Mouse (Mus musculus) left cerebral cortex, postnatal 14 days (tissue): ENCODE results near the gene Hamp. TPM values are rescaled to one million over a fixed set of nuclear protein-coding genes. Genes with fewer than 3 reads are reported as not detected.

Experiments used
- DNase-seq, 2 experiments: peaks; one replicate each; pipeline ENCODE4 v3.0.0; 2021 to 2022; ENCODE audit warnings: low spot score in 2 of 2, mixed read lengths in 1 of 2
- intact Hi-C: fragments of 180-260 bp; cut with DNase I; formaldehyde crosslinking; loops from one replicate; pipeline ENCODE4 v1.15.1; 2025
- total RNA-seq, 2 experiments: library from RNA; stranded (reverse); gene quantifications; 2 replicates each; pipeline ENCODE4 v1.2.3; 2021

The Hamp gene
- total RNA-seq, 2 experiments from 2014 or later = not detected

DNA sequence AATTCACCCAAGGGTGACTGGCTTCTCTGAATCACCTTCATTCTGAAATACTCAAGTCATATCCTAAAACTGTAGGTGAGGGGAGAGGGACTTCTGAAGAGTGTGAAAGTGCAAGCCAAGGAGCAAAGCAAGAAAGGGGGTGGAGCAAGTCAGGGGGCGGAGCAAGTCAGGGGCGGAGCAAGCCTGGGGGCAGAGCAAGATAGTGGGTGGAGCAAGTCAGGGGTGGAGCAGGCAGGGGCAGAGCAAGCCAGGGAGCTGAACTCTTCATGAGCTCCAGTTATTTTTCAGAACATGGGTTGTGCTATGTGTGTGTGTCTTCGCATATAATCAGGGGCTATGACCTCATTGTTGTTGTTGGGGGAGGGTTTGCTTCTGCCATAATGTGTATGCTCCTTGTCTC lies 23.6 kb downstream of the Hamp start:
- intact Hi-C loops = no loop called here

DNA sequence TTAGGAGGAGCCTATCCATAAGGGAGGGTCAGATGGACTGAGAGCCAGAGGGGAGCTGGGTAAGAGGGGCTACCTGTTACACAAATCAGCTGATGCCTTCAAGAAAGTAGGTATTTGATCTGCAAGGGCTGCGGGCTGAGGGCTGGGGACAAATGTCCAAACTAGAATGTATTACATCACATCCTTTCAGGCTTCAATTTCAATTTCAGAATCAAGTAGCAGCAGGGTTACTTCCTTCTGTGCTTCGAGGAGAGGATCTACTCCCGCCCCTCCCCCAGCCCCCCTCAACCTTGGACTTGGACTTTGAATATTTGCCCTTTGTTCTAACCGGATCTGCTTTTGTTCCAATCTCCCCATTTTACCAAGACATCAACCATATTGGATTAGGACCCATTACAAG lies 26.6 kb downstream of the Hamp start:
- intact Hi-C loops = no loop called here
- DNase-seq = no peak

More for the DNA sequence above, 23.6 kb downstream of the Hamp start:
- no peak for DNase-seq

DNA sequence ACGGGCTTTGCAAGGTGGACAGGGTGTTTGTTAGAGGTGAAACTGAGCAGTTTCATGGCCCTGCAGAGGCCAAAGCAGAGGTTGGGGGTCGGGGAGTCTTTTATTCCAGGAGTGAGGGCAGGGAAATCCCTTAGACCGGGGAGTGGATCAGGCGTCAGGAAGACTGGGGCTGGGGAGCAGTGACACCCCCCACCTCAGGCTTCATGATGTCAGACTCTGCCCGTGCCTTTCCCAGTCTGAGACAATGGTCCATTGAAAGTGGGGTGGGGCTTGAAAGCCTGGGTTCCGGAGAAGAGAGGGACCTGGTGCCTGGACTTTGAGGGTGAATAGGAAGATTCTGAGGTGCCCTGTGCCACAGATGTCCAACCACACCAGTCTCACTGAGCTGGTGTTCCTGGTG lies 27.1 kb downstream of the Hamp start:
- intact Hi-C loops = no loop called here

DNA sequence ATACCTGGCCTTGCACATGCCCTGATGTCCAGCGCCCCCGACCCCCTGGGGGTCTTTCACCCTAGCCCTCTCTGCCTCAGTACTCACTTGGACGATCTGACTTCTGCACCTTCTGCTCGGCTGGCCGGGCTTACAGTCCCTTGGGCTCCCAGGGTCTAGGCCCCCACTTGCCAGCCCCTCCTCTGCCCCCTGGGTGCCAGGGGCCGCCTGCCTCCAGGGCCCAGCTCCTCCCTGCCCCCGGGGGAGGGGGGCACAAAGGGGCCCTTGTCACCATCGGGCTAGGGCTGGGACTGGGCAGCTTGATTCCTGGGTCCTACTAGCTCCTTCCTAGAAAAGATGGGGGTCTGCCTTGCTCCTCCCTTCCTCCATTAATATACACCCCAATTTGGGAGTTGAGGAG lies 29.1 kb downstream of the Hamp start, which contains the start of gene Mag:
Gene Mag, minus strand, starts transcription at position 142 of the 400 bp plus-strand sequence.
- intact Hi-C loops = no loop called here
- DNase-seq = no peak

More for the DNA sequence above, 27.1 kb downstream of the Hamp start:
- DNase-seq = no peak

DNA sequence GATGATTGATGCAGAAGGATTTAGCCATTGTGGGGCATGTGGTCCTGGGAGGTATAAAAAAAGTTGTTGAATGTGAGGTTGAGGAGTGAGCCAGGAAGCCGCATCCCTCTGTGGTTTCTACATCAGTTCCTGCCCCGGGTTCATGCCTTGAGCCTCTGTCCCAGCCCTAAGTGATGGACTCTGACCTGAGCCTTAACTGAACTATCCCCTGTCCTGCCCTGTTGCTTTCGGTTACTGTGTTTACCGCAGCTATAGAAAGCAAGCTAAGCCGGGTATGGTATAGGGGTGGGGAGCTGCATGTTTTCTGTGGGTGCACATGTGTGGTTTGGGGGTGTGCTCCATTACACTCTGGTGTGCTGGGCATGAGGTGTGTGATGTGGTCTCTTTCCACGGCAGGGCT lies 34.1 kb downstream of the Hamp start:
- intact Hi-C loops = no loop called here
- DNase-seq = no peak

DNA sequence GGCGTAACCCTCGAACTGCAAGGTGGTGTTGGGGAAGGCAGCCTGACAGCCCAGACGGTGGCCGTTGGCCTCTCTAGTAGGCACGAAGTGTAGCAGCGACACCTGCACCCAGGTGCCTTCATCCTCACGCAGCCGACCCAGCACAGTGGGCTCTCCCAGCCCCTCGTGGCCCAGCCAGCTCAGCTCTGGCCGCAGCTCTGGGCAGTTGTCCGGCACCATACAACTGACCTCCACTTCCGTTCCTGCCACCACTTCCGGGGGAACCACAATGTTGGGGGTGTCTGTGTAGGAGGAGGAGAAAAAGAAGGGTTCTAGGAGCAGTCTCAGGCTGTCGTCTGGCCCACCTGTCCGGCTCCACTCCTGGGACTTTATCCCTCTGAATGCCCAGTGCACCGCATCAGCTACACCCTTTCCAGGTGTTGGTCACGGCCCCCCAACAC lies 34.8 kb downstream of the Hamp start:
- intact Hi-C loops = no loop called here
- no peak for DNase-seq

DNA sequence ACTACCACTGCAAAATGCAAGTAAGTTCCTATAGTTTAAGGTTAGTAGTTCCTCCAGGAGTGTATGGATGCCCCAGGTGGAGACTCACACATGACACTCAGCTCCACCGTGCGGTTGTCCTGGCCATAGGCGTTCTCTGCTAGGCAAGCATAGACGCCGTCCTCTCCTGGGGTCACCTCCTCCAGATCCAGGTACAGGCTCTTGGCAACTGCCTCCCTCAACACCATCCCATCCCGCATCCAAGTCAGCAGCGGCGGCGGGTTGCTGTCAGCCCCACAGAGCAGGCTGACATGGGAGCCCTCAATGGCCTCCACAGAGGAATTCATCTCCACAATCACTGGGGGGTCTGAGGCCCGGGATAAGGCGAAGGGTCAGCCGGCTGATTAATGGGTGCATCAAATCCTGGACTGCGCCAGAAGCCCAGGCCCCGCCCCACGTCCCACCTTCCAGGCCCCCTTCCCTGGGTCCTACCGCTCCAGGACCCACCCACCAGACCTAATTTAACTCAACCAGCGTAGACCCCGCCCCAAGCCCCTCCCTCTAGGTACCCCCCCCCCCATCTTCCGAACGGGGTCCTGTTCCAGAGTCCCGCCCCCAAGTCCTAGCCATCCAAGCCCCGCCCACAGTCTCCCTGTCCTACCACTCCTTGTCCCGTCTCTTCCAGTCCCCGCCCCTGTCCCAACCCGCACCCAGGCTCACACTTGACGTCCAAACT lies 35.4 kb downstream of the Hamp start:
- DNase-seq = no peak
- intact Hi-C loops = no loop called here

DNA sequence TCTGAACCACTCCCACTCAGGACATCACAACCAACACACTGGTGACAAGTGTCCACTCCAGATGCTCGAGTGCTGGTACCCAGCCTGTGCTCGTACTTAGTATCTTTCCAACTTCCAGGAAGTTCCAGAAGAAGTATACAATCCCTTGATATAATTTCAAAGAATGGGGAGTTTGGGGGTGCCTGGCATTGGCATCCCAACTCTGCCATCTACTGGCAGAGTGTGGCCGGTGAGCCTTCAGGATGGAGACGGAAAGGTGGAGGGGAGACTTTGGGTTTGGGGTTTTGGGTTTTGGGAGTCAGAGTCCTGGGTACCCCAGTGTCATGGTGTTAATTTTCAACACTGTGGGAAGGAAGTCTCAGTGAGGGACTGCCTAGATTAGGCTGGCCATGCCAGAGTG lies 39.8 kb downstream of the Hamp start:
- intact Hi-C loops = no loop called here
- DNase-seq = peak; percentile 27 to 49

DNA sequence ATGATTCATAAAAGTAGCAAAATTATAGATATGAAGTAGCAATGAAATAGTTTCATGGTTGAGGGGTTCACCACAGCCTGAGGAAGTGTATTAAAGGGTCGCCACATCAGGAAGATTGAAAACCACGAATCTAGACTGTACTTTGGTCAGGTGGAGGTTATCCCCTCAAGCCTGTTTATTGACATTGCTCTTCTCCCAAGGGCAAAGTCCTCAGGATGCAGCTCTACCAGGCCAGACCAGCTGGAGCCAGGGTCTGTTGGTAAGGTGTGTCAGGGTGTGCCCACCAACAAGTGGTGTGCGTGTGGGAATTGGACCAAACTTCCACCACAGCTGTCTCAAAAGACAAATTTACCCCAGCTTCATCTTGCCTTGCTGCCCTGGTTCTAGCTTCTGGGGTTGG lies 48.6 kb downstream of the Hamp start:
- no peak for DNase-seq

DNA sequence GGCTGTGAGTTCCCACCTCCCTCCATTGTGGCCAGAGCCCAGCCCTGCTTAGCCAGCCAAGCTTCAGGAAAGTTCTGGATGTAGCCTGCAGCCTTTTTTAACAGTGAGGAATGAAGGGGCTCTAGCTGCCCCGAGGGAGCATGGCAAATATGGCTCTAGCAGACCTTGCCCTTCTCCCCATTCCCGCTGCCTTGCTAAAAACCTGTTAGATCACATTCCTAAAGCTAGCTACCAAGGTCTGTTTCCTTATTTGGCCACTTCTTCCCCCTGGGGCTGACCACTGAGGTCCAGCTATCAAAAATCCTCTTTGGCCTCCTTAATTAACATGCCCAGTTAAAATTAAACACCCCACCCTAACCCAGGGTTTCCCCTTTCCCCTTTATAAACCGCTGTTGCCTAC lies 51.3 kb downstream of the Hamp start:
- DNase-seq = no peak
- intact Hi-C loops = no loop called here

More for the DNA sequence above, 48.6 kb downstream of the Hamp start:
- intact Hi-C loops = no loop called here

Other genes starting within 250 kb of the Hamp start
- gene 2200002J24Rik, start 245.1 kb downstream of the Hamp start, total RNA-seq = not detected
- gene Atp4a, start 231.8 kb downstream of the Hamp start, total RNA-seq = 1 to 10 TPM in 1 of 2 experiments, under 1 TPM in 1; 0.78 to 1.0 TPM
- 100 to 1,000 TPM; 137 TPM for gene Tmem147, start 214.5 kb downstream of the Hamp start, total RNA-seq
- gene Gapdhs, start 200.4 kb downstream of the Hamp start, total RNA-seq = not detected
- gene Sbsn, start 192.6 kb downstream of the Hamp start, total RNA-seq = 10 to 100 TPM in 1 of 2 experiments, 1 to 10 TPM in 1; 5.5 to 10.0 TPM
- 1 to 10 TPM; 3.6 to 4.2 TPM for gene Dmkn, start 180.3 kb downstream of the Hamp start, total RNA-seq
- gene Krtdap, start 156.1 kb downstream of the Hamp start, total RNA-seq = not detected
- under 1 TPM in 1 of 2 experiments, not detected in 1; 0.17 TPM for gene Ffar2, start 120.3 kb downstream of the Hamp start, total RNA-seq
- gene Ffar3, start 87.9 kb downstream of the Hamp start, total RNA-seq = under 1 TPM in 1 of 2 experiments, not detected in 1; 0.21 TPM
- not detected for gene Ffar1, start 82.5 kb downstream of the Hamp start, total RNA-seq
- not detected for gene Cd22, start 63.7 kb downstream of the Hamp start, total RNA-seq
- gene Mag, start 29.2 kb downstream of the Hamp start, total RNA-seq = 100 to 1,000 TPM; 112 to 195 TPM
- gene Hamp2, start 19.4 kb downstream of the Hamp start, total RNA-seq = not detected
- gene Usf2, start 12.8 kb upstream of the Hamp start, total RNA-seq = 100 to 1,000 TPM; 113 to 115 TPM
- 10 to 100 TPM; 11.9 to 13.0 TPM for gene Lsr, start 29.4 kb upstream of the Hamp start, total RNA-seq
- gene Fam187b, start 29.8 kb upstream of the Hamp start, total RNA-seq = under 1 TPM; 0.18 to 0.27 TPM
- 10 to 100 TPM; 36.3 to 37.2 TPM for gene Fxyd5, start 98.4 kb upstream of the Hamp start, total RNA-seq
- gene Fxyd7, start 107.4 kb upstream of the Hamp start, total RNA-seq = 100 to 1,000 TPM; 326 to 365 TPM
- 10 to 100 TPM; 46.1 to 47.7 TPM for gene Fxyd1, start 113.2 kb upstream of the Hamp start, total RNA-seq
- gene Lgi4, start 115.3 kb upstream of the Hamp start, total RNA-seq = 10 to 100 TPM; 16.2 to 17.5 TPM
- gene Fxyd3, start 132.7 kb upstream of the Hamp start, total RNA-seq = not detected
- gene Hpn, start 171.3 kb upstream of the Hamp start, total RNA-seq = 1 to 10 TPM; 2.0 to 3.3 TPM
- gene Scn1b, start 183.0 kb upstream of the Hamp start, total RNA-seq = 100 to 1,000 TPM; 359 to 374 TPM
- 100 to 1,000 TPM; 111 to 121 TPM for gene Gramd1a, start 211.9 kb upstream of the Hamp start, total RNA-seq